8 mouse cellular contexts compared by ENCODE assay signal in genomic region chr11:19979338-19979737, GRCm38 (mm10). TPM values are rescaled to one million over a fixed set of nuclear protein-coding genes. Genes with fewer than 3 reads are reported as not detected.
DNase-seq lines count a peak whose midpoint lies in the region; ATAC-seq and TF ChIP-seq lines count a peak whose summit lies in the region.

No protein-coding gene starts in this region.

- H3K9ac ChIP-seq in kidney, embryonic 14.5 days (ENCODE audit: low read depth, low read length), result no peak overlapping the region
- H3K9ac ChIP-seq in neural tube, embryonic 15.5 days (replicated peaks), result no peak overlapping the region

- H3K27me3 ChIP-seq in kidney, embryonic 14.5 days (ENCODE audit: control insufficient read depth, insufficient read depth, low read length), result no peaks in the 10 kb centered on the region
- no peaks in the 10 kb centered on the region for H3K27me3 ChIP-seq in E14TG2a.4 (ENCODE audit: insufficient read depth, low read length)
- no peaks in the 10 kb centered on the region for H3K27me3 ChIP-seq in neural tube, embryonic 15.5 days (replicated peaks)

- 0 out of 2 replicates have a peak overlapping the region, but pooled peaks have one; percentile 5 for H3K4me2 ChIP-seq in kidney, embryonic 14.5 days (replicated peaks; ENCODE audit: low read depth, low read length)
- peak overlapping the region; percentile 17; the same call in 1 of the 2 replicates for H3K4me2 ChIP-seq in neural tube, embryonic 15.5 days

- H3K4me3 ChIP-seq in kidney, embryonic 14.5 days (ENCODE audit: low read length), result no peak overlapping the region
- H3K4me3 ChIP-seq in E14TG2a.4 (replicated peaks; ENCODE audit: low read length), result peak overlapping the region; percentile 13; the same call in 1 of the 2 replicates
- H3K4me3 ChIP-seq in neural tube, embryonic 15.5 days (replicated peaks), result no peak overlapping the region

- no peaks in the 10 kb centered on the region for H3K9me3 ChIP-seq in kidney, embryonic 14.5 days (ENCODE audit: control insufficient read depth, low read length)
- H3K9me3 ChIP-seq in E14TG2a.4 (ENCODE audit: low read length), result no peaks in the 10 kb centered on the region
- no peaks in the 10 kb centered on the region for H3K9me3 ChIP-seq in neural tube, embryonic 15.5 days (replicated peaks)

- ATAC-seq in kidney, embryonic 14.5 days (ENCODE audit: low FRiP score, low TSS enrichment), result no peak
- ATAC-seq in common myeloid progenitor, adult 5-6 weeks (replicated peaks; ENCODE audit: low read depth, poor library complexity, severe bottlenecking), result peak; percentile 78
- no peak for ATAC-seq in neural tube, embryonic 15.5 days (ENCODE audit: low FRiP score)

- 50% methylated on average over 14 of the region's 14 CpGs for WGBS in kidney, embryonic 14.5 days
- WGBS in neural tube, embryonic 15.5 days, result 71% methylated on average over 14 of the region's 14 CpGs

- H3K27ac ChIP-seq in kidney, embryonic 14.5 days (ENCODE audit: low read depth, low read length), result peak overlapping the region; percentile 51; the same call in 1 of the 2 replicates
- 0 out of 2 replicates have a peak overlapping the region, but pooled peaks have one; percentile 33 for H3K27ac ChIP-seq in neural tube, embryonic 15.5 days (replicated peaks)

- intact Hi-C loops in left cerebral cortex, postnatal 25 days (cut with DNase I), result no loop called here
- intact Hi-C loops in gastrocnemius, postnatal 36 days (cut with DNase I), result no loop called here

- no peak for TF ChIP-seq CTCF in E14TG2a.4 (conservative IDR thresholded peaks at IDR 0.05; ENCODE audit: low read length)

- H3K36me3 ChIP-seq in kidney, embryonic 14.5 days (ENCODE audit: control insufficient read depth, insufficient read depth, low read length), result no peaks in the 10 kb centered on the region
- peaks cover 60% of the 10 kb centered on the region for H3K36me3 ChIP-seq in E14TG2a.4 (ENCODE audit: insufficient read depth, low read length)
- no peaks in the 10 kb centered on the region for H3K36me3 ChIP-seq in neural tube, embryonic 15.5 days

- peaks cover 40% of the 10 kb centered on the region for H3K4me1 ChIP-seq in kidney, embryonic 14.5 days (ENCODE audit: control insufficient read depth, insufficient read depth, low read length)
- H3K4me1 ChIP-seq in E14TG2a.4 (replicated peaks; ENCODE audit: low read depth, low read length), result peaks cover 86% of the 10 kb centered on the region
- peaks cover 23% of the 10 kb centered on the region; the same call in 1 of the 2 replicates for H3K4me1 ChIP-seq in neural tube, embryonic 15.5 days

- DNase-seq in kidney, postnatal 25 days, result no peak
- peak; percentile 59 to 88 for DNase-seq in left cerebral cortex, postnatal 25 days (ENCODE audit: low spot score in 2 of 2)
- no peak for DNase-seq in gastrocnemius, postnatal 36 days
- DNase-seq in gastrocnemius, postnatal 10 days, result no peak

RNA-seq across cellular contexts. Expression of gene Spred2, which starts 55.2 kb away (rescaled TPM):
- 9.8 and 12.3 TPM in 2 replicates for polyA plus RNA-seq in kidney, embryonic 14.5 days (2014; fragmentation: Nextera tagmentation; extraction: Ambion mirVana)
- total RNA-seq in common myeloid progenitor, adult 5-6 weeks (2017), result 6.2 and 9.5 TPM in 2 replicates
- 100 to 1,000 TPM in 1 of 2 experiments, 10 to 100 TPM in 1; 83.7 to 110 TPM for total RNA-seq in left cerebral cortex, postnatal 25 days (2021)
- 7.2 and 8.4 TPM in 2 replicates for polyA plus RNA-seq in neural tube, embryonic 15.5 days (2015; fragmentation: Nextera tagmentation; extraction: Ambion mirVana)
- total RNA-seq in gastrocnemius, postnatal 36 days (2021), result 1 to 10 TPM; 6.1 to 7.1 TPM
- 10 to 100 TPM; 17.3 to 19.4 TPM for total RNA-seq in gastrocnemius, postnatal 10 days (2021)

Comparison
In these comparisons a context has a peak if more than half of its experiments do, and no peak if none do; other contexts are left out.
1. DNase-seq: peak in left cerebral cortex, postnatal 25 days (2 of 2); none in kidney, postnatal 25 days (0 of 2), gastrocnemius, postnatal 36 days (0 of 2) and gastrocnemius, postnatal 10 days (single experiment).